Mouse (Mus musculus): ENCODE measurements around the gene Ptpn1. TPM values are rescaled to one million over a fixed set of nuclear protein-coding genes. Genes with fewer than 3 reads are reported as not detected.
A peak's percentile ranks its signal among the peaks of the same experiment; 100 is the strongest.

Ptpn1 gene
- polyA plus RNA-seq, 1 experiment, result 37.2 TPM

DNA sequence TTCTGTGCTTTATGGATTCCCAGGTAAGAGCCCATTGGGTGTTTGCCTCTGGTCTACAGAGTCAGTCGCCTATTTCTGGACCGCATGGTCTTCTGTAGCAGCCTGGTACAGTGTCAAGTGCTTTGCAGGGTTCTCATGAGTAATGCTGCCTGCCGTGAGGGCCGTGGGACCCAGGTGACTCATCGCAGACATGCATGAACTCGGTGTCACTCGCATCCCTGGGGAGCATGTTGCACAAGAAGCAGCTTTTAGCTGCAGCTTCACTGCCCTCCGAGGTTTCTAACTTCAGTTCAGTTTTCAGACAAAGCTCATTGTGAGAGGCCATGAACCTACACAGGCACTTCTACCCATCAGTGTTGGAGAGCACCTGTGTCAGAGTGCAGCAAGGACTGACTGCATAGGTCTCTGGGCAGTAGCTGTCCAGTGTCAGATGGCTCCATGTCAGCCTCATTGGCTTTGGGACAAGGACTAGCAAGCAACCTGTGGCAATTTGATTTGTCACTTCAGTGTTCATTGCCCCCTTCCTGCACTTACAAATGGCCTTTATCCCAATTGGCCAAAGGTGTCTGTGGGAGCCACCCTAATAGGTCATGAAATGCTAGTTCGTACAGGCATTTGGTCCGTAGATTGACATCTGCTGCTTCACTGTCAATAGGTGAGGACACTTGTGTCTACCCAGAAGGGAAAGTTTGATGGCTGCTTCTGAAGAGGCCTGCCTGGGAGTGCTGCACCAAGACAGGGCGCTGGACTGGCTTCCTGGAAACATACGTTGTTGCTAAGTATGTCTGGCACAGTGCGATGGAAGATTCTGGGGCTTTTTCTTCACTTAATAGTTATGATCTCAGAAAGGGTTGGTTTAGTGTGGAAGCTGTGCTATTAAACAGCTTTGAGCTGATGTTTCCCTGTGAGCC, 19.7 kb downstream of the Ptpn1 start:
- H3K4me3 ChIP-seq (ENCODE audit: insufficient read depth, low read length), result no peak overlapping the region
- H3K4me1 ChIP-seq (ENCODE audit: control insufficient read depth, insufficient read depth, low read length), result peaks cover 13% of the 10 kb centered on the region
- TF ChIP-seq CTCF (IDR thresholded peaks at IDR 0.05; ENCODE audit: extremely low read depth, insufficient read depth, low read length) (no peak), POLR2A (IDR thresholded peaks at IDR 0.05; ENCODE audit: extremely low read depth, insufficient read depth, low read length) (no peak)
- H3K27ac ChIP-seq (ENCODE audit: insufficient read depth, low read length), result no peak overlapping the region

DNA sequence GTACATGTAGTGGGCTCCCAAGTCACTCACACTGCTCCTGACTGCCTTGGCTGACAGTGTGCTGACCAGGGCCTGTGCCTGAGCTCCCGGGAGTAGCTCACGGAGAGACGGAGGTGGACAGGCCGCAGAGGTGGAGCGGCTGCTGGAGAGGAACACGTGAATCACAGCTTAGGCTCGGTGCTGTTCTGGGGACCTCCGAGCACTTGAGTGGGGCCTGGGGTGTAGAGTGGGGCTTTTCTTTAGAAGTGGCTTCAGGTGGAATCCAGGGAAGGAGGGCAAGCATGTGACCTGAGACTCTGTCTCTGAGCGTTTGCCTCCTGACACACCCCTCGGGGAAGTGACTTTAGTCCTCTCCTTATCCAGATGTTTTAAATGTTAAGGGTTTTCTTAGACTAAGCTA, 22.0 kb downstream of the Ptpn1 start:
- H3K27ac ChIP-seq (ENCODE audit: insufficient read depth, low read length), result no peak overlapping the region
- TF ChIP-seq CTCF (IDR thresholded peaks at IDR 0.05; ENCODE audit: extremely low read depth, insufficient read depth, low read length) (no peak), POLR2A (IDR thresholded peaks at IDR 0.05; ENCODE audit: extremely low read depth, insufficient read depth, low read length) (no peak)
- no peak overlapping the region for H3K4me3 ChIP-seq (ENCODE audit: insufficient read depth, low read length)
- peaks cover 14% of the 10 kb centered on the region for H3K4me1 ChIP-seq (ENCODE audit: control insufficient read depth, insufficient read depth, low read length)

DNA sequence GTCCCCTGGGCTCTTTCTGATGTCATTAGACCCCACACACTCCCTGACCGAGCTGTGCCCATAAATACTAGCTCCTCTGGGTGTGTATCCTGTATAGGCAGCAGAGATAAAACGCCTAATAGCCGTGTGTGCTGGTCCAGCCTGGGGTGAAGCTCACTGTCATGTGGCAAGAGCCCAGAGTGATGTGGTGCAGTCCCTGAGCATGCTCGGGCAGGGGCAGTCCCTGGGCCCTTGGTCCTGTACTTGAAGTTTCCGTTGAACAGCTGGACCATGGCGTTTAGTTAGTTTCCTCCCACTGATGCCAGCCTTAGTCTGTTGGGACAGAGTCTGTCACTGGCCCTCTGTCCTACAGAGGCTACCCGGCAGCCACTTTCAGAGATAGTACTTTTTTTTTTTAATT, 23.1 kb downstream of the Ptpn1 start:
- no peak overlapping the region for H3K27ac ChIP-seq (ENCODE audit: insufficient read depth, low read length)
- H3K4me1 ChIP-seq (ENCODE audit: control insufficient read depth, insufficient read depth, low read length), result peaks cover 13% of the 10 kb centered on the region
- TF ChIP-seq CTCF (IDR thresholded peaks at IDR 0.05; ENCODE audit: extremely low read depth, insufficient read depth, low read length) (no peak), POLR2A (IDR thresholded peaks at IDR 0.05; ENCODE audit: extremely low read depth, insufficient read depth, low read length) (no peak)
- H3K4me3 ChIP-seq (ENCODE audit: insufficient read depth, low read length), result no peak overlapping the region

DNA sequence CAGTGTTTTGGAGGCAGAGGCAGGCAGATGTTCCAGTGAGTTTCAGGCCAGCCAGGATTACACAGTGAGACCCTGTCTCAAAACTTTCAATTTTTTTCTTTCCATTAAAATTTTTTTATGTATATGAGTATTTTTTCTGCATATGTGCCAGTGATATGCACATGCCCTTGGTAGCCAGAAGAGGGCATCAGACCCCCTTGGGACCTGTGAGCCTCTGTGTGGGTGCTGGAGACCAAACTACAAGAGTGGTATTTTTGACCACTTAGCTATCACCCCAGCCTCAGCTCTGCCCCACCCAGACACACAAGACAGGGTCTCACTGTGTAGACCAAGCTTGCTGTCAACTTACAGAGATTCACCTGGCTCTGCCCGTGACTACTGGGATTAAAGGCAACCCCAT, 25.7 kb downstream of the Ptpn1 start:
- H3K4me3 ChIP-seq (ENCODE audit: insufficient read depth, low read length), result no peak overlapping the region
- H3K27ac ChIP-seq (ENCODE audit: insufficient read depth, low read length), result no peak overlapping the region
- H3K4me1 ChIP-seq (ENCODE audit: control insufficient read depth, insufficient read depth, low read length), result peaks cover 11% of the 10 kb centered on the region
- TF ChIP-seq CTCF (IDR thresholded peaks at IDR 0.05; ENCODE audit: extremely low read depth, insufficient read depth, low read length) (no peak), POLR2A (IDR thresholded peaks at IDR 0.05; ENCODE audit: extremely low read depth, insufficient read depth, low read length) (no peak)

DNA sequence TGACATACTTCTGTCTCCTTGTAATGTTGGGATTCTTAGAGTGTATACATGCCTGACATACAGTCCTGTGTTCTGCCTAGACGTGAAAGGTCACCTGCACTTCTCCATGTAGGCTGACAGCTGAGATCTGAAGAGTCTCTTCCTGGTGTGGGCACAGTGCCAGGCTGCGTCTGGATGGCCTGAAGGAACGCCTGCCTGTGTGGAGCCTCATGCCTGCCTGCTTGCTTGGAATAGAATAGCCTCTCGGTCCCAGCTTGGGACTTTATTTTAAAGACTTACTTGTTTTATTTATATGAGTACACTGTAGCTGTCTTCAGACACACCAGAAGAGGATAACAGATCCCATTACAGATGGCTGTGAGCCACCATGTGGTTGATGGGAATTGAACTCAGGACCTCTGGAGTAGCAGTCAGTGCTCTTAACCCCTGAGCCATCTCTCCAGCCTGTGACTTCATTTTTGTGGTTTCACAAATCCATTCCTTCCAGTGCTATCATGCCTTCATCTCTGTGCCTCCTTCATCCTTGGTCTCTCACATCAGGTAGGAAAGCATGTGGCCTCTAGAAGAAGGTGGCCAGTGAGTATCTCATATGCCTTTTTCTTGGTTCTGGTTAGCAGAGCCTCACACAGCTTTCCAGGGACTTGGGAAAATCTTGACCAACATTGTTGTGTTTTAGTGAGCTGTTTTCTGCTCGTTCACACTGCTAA, 26.4 kb downstream of the Ptpn1 start:
- no peak overlapping the region for H3K27ac ChIP-seq (ENCODE audit: insufficient read depth, low read length)
- no peak overlapping the region for H3K4me3 ChIP-seq (ENCODE audit: insufficient read depth, low read length)
- no peak for TF ChIP-seq POLR2A (IDR thresholded peaks at IDR 0.05; ENCODE audit: extremely low read depth, insufficient read depth, low read length)
- peaks cover 14% of the 10 kb centered on the region for H3K4me1 ChIP-seq (ENCODE audit: control insufficient read depth, insufficient read depth, low read length)

DNA sequence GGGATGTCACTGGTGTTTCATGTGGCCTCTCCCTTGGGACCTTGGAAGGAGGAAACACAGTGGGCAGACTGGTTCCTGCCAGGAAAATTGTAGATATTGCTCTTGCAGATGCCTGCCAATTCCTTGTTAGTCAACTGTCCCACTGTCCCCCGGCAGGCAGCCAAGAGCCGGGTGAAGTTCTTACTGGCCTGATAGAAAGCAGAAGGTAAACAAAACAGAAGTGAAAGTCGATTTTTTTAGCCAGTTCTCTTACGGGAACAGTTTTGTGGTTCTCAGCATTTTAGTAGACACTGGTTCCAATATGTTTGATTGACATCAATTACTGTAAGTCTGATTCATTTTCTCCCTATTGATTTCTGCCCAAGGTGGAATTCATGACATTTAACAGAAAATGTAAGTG, 27.0 kb downstream of the Ptpn1 start:
- no peak overlapping the region for H3K4me3 ChIP-seq (ENCODE audit: insufficient read depth, low read length)
- H3K4me1 ChIP-seq (ENCODE audit: control insufficient read depth, insufficient read depth, low read length), result peaks cover 14% of the 10 kb centered on the region
- 0 out of 2 replicates have a peak overlapping the region, but pooled peaks have one; percentile 55 for H3K27ac ChIP-seq (ENCODE audit: insufficient read depth, low read length)
- TF ChIP-seq POLR2A (IDR thresholded peaks at IDR 0.05; ENCODE audit: extremely low read depth, insufficient read depth, low read length), result no peak
- no peak for TF ChIP-seq CTCF (IDR thresholded peaks at IDR 0.05; ENCODE audit: extremely low read depth, insufficient read depth, low read length)

DNA sequence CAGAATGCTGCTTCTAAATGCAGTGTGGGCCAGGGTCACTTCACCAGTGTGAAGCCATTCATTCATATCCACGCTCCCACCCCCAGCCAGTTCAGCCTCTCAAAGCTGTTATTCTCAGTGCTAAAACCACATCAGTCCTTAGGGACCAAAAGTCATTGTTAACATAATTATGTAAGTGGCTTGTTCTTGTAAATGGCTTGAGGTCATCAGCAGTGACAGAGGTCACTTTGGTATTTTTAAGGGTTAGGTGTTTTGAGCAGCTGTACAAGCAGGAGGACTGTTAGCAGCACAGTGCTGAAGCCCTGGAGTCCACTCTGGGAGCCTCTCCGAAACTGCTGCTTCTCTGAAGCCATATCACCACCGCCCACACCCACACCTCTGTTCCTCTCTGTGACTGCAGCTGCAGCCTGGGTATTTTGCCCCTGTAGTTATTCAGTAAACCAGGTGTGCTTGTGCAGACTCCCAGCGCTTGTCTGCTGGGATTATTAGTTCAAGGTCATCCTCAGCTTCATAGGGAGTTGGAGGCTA, 27.6 kb downstream of the Ptpn1 start:
- Histone ChIP-seq H3K4me1 (ENCODE audit: control insufficient read depth, insufficient read depth, low read length) (peaks cover 14% of the 10 kb centered on the region), H3K27ac (ENCODE audit: insufficient read depth, low read length) (peak overlapping the region; percentile 55; the same call in 1 of the 2 replicates), H3K4me3 (ENCODE audit: insufficient read depth, low read length) (no peak overlapping the region)
- TF ChIP-seq CTCF (IDR thresholded peaks at IDR 0.05; ENCODE audit: extremely low read depth, insufficient read depth, low read length), result no peak
- no peak for TF ChIP-seq POLR2A (IDR thresholded peaks at IDR 0.05; ENCODE audit: extremely low read depth, insufficient read depth, low read length)

DNA sequence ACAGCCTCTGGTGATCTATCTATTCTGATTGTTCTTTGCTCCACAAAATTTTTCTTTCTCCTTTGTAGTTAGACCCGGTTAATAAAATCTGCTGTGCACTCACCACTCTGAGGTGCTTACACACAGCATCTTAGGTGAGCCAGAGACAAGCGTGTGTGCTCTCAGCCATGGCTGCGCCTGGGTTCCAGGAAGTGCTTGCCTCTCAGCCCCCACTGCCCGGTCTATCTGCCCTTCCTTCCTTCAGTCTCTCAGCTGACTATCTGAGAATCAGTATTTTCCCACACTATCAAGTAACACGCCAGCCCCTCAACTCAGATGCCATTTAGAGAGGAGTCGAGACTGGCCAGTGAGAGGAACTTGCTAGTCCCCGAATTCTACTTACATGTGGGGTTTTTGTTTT, 28.1 kb downstream of the Ptpn1 start:
- H3K4me3 ChIP-seq (ENCODE audit: insufficient read depth, low read length), result no peak overlapping the region
- H3K4me1 ChIP-seq (ENCODE audit: control insufficient read depth, insufficient read depth, low read length), result peaks cover 14% of the 10 kb centered on the region
- TF ChIP-seq POLR2A (IDR thresholded peaks at IDR 0.05; ENCODE audit: extremely low read depth, insufficient read depth, low read length) (no peak), CTCF (IDR thresholded peaks at IDR 0.05; ENCODE audit: extremely low read depth, insufficient read depth, low read length) (no peak)
- H3K27ac ChIP-seq (ENCODE audit: insufficient read depth, low read length), result no peak overlapping the region

DNA sequence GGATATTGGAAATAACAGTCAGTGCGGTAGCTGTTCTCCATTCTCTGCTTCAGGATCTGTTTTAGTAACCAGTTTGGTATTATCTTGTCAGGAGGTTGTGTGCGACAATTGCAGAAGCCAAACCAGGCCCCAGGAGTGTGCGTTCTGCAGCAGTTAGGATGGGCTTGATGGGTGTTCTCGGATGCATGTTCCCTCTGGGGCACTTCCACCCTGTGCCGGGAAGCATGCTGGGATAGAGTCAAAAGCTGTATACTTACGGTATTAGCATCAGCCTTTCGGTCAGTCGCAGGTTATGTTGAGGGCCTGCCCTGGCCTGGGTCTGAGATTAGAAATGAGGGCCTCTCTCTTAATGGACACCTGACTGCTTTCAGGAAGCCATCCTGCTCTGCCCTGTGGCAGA, 28.7 kb downstream of the Ptpn1 start:
- TF ChIP-seq POLR2A (IDR thresholded peaks at IDR 0.05; ENCODE audit: extremely low read depth, insufficient read depth, low read length), result no peak
- TF ChIP-seq CTCF (IDR thresholded peaks at IDR 0.05; ENCODE audit: extremely low read depth, insufficient read depth, low read length), result no peak
- peaks cover 14% of the 10 kb centered on the region for H3K4me1 ChIP-seq (ENCODE audit: control insufficient read depth, insufficient read depth, low read length)
- H3K27ac ChIP-seq (ENCODE audit: insufficient read depth, low read length), result no peak overlapping the region
- H3K4me3 ChIP-seq (ENCODE audit: insufficient read depth, low read length), result no peak overlapping the region

All from cortical plate, adult 2 months (tissue).